Mouse (Mus musculus) cortical plate, adult 2 months (tissue): ENCODE measurements around the gene Fam120a. TPM values are rescaled to one million over a fixed set of nuclear protein-coding genes. Genes with fewer than 3 reads are reported as not detected.

ENCODE experiments used
- H3K27ac ChIP-seq: fragments of 200-500 bp; 2 replicates; pipeline ENCODE4 v1.5.1; 2012; ENCODE audit warnings: low read length, control low read depth, inconsistent platforms; ENCODE audit not compliant: insufficient read depth
- H3K4me1 ChIP-seq: fragments of 200-500 bp; 2 replicates; pipeline ENCODE4 v1.6.1; 2011; ENCODE audit warnings: low read length; ENCODE audit not compliant: control insufficient read depth, insufficient read depth
- H3K4me3 ChIP-seq: fragments of 200-500 bp; 2 replicates; pipeline ENCODE4 v1.5.1; 2011; ENCODE audit warnings: mild to moderate bottlenecking, low read length, control low read depth; ENCODE audit not compliant: insufficient read depth
- CTCF ChIP-seq: fragments of 200-500 bp; IDR thresholded peaks from 2 replicates; pipeline ENCODE4 v1.5.1; 2011; ENCODE audit warnings: mild to moderate bottlenecking, control low read depth, low read length; ENCODE audit not compliant: insufficient read depth; ENCODE audit errors: extremely low read depth
- POLR2A ChIP-seq: fragments of 200-500 bp; IDR thresholded peaks from 2 replicates; pipeline ENCODE4 v1.6.1; 2011; ENCODE audit warnings: mild to moderate bottlenecking, low read length, control low read depth; ENCODE audit not compliant: insufficient read depth; ENCODE audit errors: extremely low read depth
- polyA plus RNA-seq: library from polyadenylated mRNA; depleted of rRNA; stranded (reverse); fragments of >200 nt; gene quantifications from 2 replicates; pipeline ENCODE4 v1.2.3, GENCODE M21; 2012

Gene Fam120a
- polyA plus RNA-seq, 1 experiment = 81.6 TPM

GRCm38 (mm10) chr13:48861913-48862312, 105.9 kb downstream of the Fam120a start:
- TF ChIP-seq CTCF (no peak), POLR2A (no peak)
- Histone ChIP-seq H3K4me3 (no peak overlapping the region), H3K4me1 (peaks cover 5% of the 10 kb centered on the region; the same call in 1 of the 2 replicates), H3K27ac (no peak overlapping the region)

- H3K4me1 ChIP-seq = 0 out of 2 replicates have a peak, but pooled peaks cover 4% of the 10 kb centered on the region
- no peak for TF ChIP-seq POLR2A
- TF ChIP-seq CTCF = no peak
- H3K4me3 ChIP-seq = no peak overlapping the region
- no peak overlapping the region for H3K27ac ChIP-seq
Measured at GRCm38 (mm10) chr13:48858779-48859178, 109.0 kb downstream of the Fam120a start.

- Histone ChIP-seq H3K27ac (no peak overlapping the region), H3K4me1 (peaks cover 4% of the 10 kb centered on the region; the same call in 1 of the 2 replicates), H3K4me3 (no peak overlapping the region)
- TF ChIP-seq CTCF = no peak
- no peak for TF ChIP-seq POLR2A
Measured at GRCm38 (mm10) chr13:48858054-48858453, 109.8 kb downstream of the Fam120a start.

- Histone ChIP-seq H3K4me3 (no peak overlapping the region), H3K4me1 (peaks cover 4% of the 10 kb centered on the region; the same call in 1 of the 2 replicates), H3K27ac (no peak overlapping the region)
- TF ChIP-seq POLR2A (no peak), CTCF (no peak)
Measured at GRCm38 (mm10) chr13:48857246-48857932, 110.4 kb downstream of the Fam120a start.

- Histone ChIP-seq H3K4me1 (peaks cover 4% of the 10 kb centered on the region; the same call in 1 of the 2 replicates), H3K4me3 (no peak overlapping the region), H3K27ac (no peak overlapping the region)
- TF ChIP-seq POLR2A = no peak
- no peak for TF ChIP-seq CTCF
Measured at GRCm38 (mm10) chr13:48853947-48854346, 113.9 kb downstream of the Fam120a start.

GRCm38 (mm10) chr13:48853475-48853874, 114.3 kb downstream of the Fam120a start:
- no peak overlapping the region for H3K27ac ChIP-seq
- TF ChIP-seq POLR2A (no peak), CTCF (no peak)
- H3K4me1 ChIP-seq = peaks cover 4% of the 10 kb centered on the region; the same call in 1 of the 2 replicates
- no peak overlapping the region for H3K4me3 ChIP-seq

GRCm38 (mm10) chr13:48852859-48853258, 115.0 kb downstream of the Fam120a start:
- no peak for TF ChIP-seq POLR2A
- TF ChIP-seq CTCF = no peak
- no peak overlapping the region for H3K4me3 ChIP-seq
- H3K27ac ChIP-seq = no peak overlapping the region
- peaks cover 4% of the 10 kb centered on the region; the same call in 1 of the 2 replicates for H3K4me1 ChIP-seq

- no peak overlapping the region for H3K27ac ChIP-seq
- H3K4me1 ChIP-seq = peaks cover 4% of the 10 kb centered on the region; the same call in 1 of the 2 replicates
- TF ChIP-seq CTCF = no peak
- no peak for TF ChIP-seq POLR2A
Measured at GRCm38 (mm10) chr13:48851719-48852118, 116.1 kb downstream of the Fam120a start.

GRCm38 (mm10) chr13:48850771-48851170, 117.0 kb downstream of the Fam120a start:
- Histone ChIP-seq H3K4me3 (no peak overlapping the region), H3K4me1 (peaks cover 4% of the 10 kb centered on the region; the same call in 1 of the 2 replicates), H3K27ac (no peak overlapping the region)
- no peak for TF ChIP-seq POLR2A
- no peak for TF ChIP-seq CTCF

More at GRCm38 (mm10) chr13:48851719-48852118, 116.1 kb downstream of the Fam120a start:
- no peak overlapping the region for H3K4me3 ChIP-seq

GRCm38 (mm10) chr13:48850326-48850725, 117.5 kb downstream of the Fam120a start:
- H3K27ac ChIP-seq = no peak overlapping the region
- TF ChIP-seq CTCF = no peak
- H3K4me1 ChIP-seq = peaks cover 4% of the 10 kb centered on the region; the same call in 1 of the 2 replicates
- H3K4me3 ChIP-seq = no peak overlapping the region
